Mouse (Mus musculus): ENCODE measurements around the gene Ncor1.

The Ncor1 gene

GRCm38 (mm10) chr11:62269097-62269496 lies 189.2 kb downstream of the Ncor1 start:
- in situ Hi-C loops (cut with MboI, MseI) = loop anchor here (10.0 kb wide), 1 partner anchor 304 kb away; no protein-coding TSS in a partner anchor

GRCm38 (mm10) chr11:62268381-62268780 lies 190.0 kb downstream of the Ncor1 start:
- in situ Hi-C loops (cut with MboI, MseI) = loop anchor here (10.0 kb wide), 1 partner anchor 304 kb away; no protein-coding TSS in a partner anchor

GRCm38 (mm10) chr11:62266466-62267214 lies 191.7 kb downstream of the Ncor1 start:
- in situ Hi-C loops (cut with MboI, MseI) = loop anchor here (10.0 kb wide), 1 partner anchor 302 kb away; no protein-coding TSS in a partner anchor
